Mouse (Mus musculus) stomach, postnatal 0 days (tissue): ENCODE measurements at regions not wholly inside any gene's neighbourhood (a gene's known extent, or its start where the extent isn't known, plus 50 kb on each side); places are given as distances from the start of the nearest gene placed in this dataset.

ENCODE experiments used
- CTCF ChIP-seq: IDR thresholded peaks from 2 replicates; pipeline ENCODE4 v1.5.1; 2016; ENCODE audit warnings: antibody characterized with exemption, low read depth, mild to moderate bottlenecking, moderate library complexity
- EP300 ChIP-seq: optimal IDR thresholded peaks from 2 replicates; pipeline ENCODE3; 2016; ENCODE audit warnings: antibody characterized with exemption

GRCm38 (mm10) chr15:37127170-37127569 lies 119.6 kb upstream of the Zfp706 start:
- no peak for TF ChIP-seq EP300
- TF ChIP-seq CTCF: no peak
